Comparison of ENCODE assay signal across 9 mouse cellular contexts in genomic region chr9:15627384-15627783, GRCm38 (mm10). TPM values are rescaled to one million over a fixed set of nuclear protein-coding genes. Genes with fewer than 3 reads are reported as not detected.
DNase-seq lines count a peak whose midpoint lies in the region; ATAC-seq and TF ChIP-seq lines count a peak whose summit lies in the region.
"Had no signal": no experiment of that assay in that cellular context is flagged by ENCODE, and none has a peak within 500 bp of the region (broad histone marks: within the 10 kb centered on the region; RNA-seq: fewer than 3 reads in every experiment).

No protein-coding gene starts in this region.

- H3K4me2 ChIP-seq in liver, embryonic 15.5 days: peak overlapping the region; percentile 42

- H3K27me3 ChIP-seq in heart, embryonic 10.5 days (ENCODE audit: insufficient read depth, poor library complexity, severe bottlenecking): peaks cover 24% of the 10 kb centered on the region; the same call in 1 of the 2 replicates
- H3K27me3 ChIP-seq in testis, adult 2 months (ENCODE audit: control insufficient read depth, insufficient read depth, low read length): no peaks in the 10 kb centered on the region
- H3K27me3 ChIP-seq in liver, embryonic 15.5 days: peaks cover 8% of the 10 kb centered on the region

- 0 out of 2 replicates have a peak, but pooled peaks cover 2% of the 10 kb centered on the region for H3K9me3 ChIP-seq in heart, embryonic 10.5 days
- H3K9me3 ChIP-seq in liver, embryonic 15.5 days (replicated peaks): no peaks in the 10 kb centered on the region

- peaks cover 8% of the 10 kb centered on the region for H3K4me1 ChIP-seq in heart, embryonic 10.5 days
- peaks cover 5% of the 10 kb centered on the region for H3K4me1 ChIP-seq in testis, adult 2 months (ENCODE audit: control insufficient read depth, insufficient read depth, low read length)
- no peaks in the 10 kb centered on the region; the same call in 1 of the 2 replicates for H3K4me1 ChIP-seq in liver, embryonic 15.5 days (replicated peaks)
- H3K4me1 ChIP-seq: megakaryocyte, embryonic 14.5 days had no signal

- H3K36me3 ChIP-seq in heart, embryonic 10.5 days: no peaks in the 10 kb centered on the region
- no peaks in the 10 kb centered on the region for H3K36me3 ChIP-seq in testis, adult 2 months (ENCODE audit: control insufficient read depth, insufficient read depth, low read length)
- no peaks in the 10 kb centered on the region for H3K36me3 ChIP-seq in liver, embryonic 15.5 days (replicated peaks)

- 15% methylated on average over 5 of the region's 5 CpGs for WGBS in heart, embryonic 10.5 days
- 5% methylated on average over 5 of the region's 5 CpGs for WGBS in liver, embryonic 15.5 days (ENCODE audit: insufficient replicate concordance)

- no peak for ATAC-seq in liver, embryonic 15.5 days (ENCODE audit: insufficient read depth)

- H3K4me3 ChIP-seq in heart, embryonic 10.5 days: peak overlapping the region; percentile 57
- peak overlapping the region; percentile 71 for H3K4me3 ChIP-seq in testis, adult 2 months (ENCODE audit: control insufficient read depth, low read depth, low read length)
- H3K4me3 ChIP-seq in liver, embryonic 15.5 days (replicated peaks): no peak overlapping the region
- H3K4me3 ChIP-seq: megakaryocyte, embryonic 14.5 days had no signal

- no peak for TF ChIP-seq POLR2A in testis, adult 2 months (IDR thresholded peaks at IDR 0.05; ENCODE audit: control insufficient read depth, low read depth, low read length)

- no peak for DNase-seq in heart, embryonic 10.5 days (ENCODE audit: low spot score)
- no peak for DNase-seq in heart, adult 18-20 months
- no peak for DNase-seq in testis, postnatal 14 days (ENCODE audit: low spot score)
- no peak for DNase-seq in cerebellum, postnatal 36 days
- no peak for DNase-seq in cerebellum, adult 8-10 months
- DNase-seq in spleen, postnatal 4 days (ENCODE audit: low spot score in 2 of 2): no peak

- no peak overlapping the region for H3K9ac ChIP-seq in liver, embryonic 15.5 days

- H3K27ac ChIP-seq in heart, embryonic 10.5 days: no peak overlapping the region
- H3K27ac ChIP-seq in testis, adult 2 months (ENCODE audit: control insufficient read depth, insufficient read depth, low read depth, low read length): no peak overlapping the region
- no peak overlapping the region for H3K27ac ChIP-seq in liver, embryonic 15.5 days (replicated peaks)

- TF ChIP-seq CTCF in testis, adult 2 months (IDR thresholded peaks at IDR 0.05; ENCODE audit: control insufficient read depth, insufficient read depth, insufficient replicate concordance, low read depth, low read length): no peak

RNA-seq across cellular contexts. Expression of gene Deup1, which starts 0.3 kb away (rescaled TPM):
- polyA plus RNA-seq in heart, embryonic 10.5 days (2016; fragmentation: Nextera tagmentation; extraction: Ambion mirVana): 0.12 and 0.23 TPM in 2 replicates
- total RNA-seq in heart, adult 18-20 months (2021): under 1 TPM in 1 of 2 experiments, not detected in 1; 0.08 TPM
- polyA plus RNA-seq in testis, adult 2 months (2012; rRNA removed): 73.6 and 78.6 TPM in 2 replicates
- polyA plus RNA-seq in liver, embryonic 15.5 days (2015; fragmentation: Nextera tagmentation; extraction: Ambion mirVana): 0.14 and 0.15 TPM in 2 replicates

Comparison
In these comparisons a context has a peak if more than half of its experiments do, and no peak if none do; other contexts are left out.
1. RNA of gene Deup1, which starts 0.3 kb away (polyA plus RNA-seq): 73.6 to 78.6 TPM in testis, adult 2 months; 0.12 to 0.23 TPM in heart, embryonic 10.5 days and 0.14 to 0.15 TPM in liver, embryonic 15.5 days; every median in the first group is over 10 times any median in the second.